Mouse (Mus musculus) right cerebral cortex, postnatal 14 days (tissue): Measurements from ENCODE around the gene Nr3c2.

Source experiments
- DNase-seq: peaks from one replicate; pipeline ENCODE4 v3.0.0; 2022

Gene Nr3c2

DNA sequence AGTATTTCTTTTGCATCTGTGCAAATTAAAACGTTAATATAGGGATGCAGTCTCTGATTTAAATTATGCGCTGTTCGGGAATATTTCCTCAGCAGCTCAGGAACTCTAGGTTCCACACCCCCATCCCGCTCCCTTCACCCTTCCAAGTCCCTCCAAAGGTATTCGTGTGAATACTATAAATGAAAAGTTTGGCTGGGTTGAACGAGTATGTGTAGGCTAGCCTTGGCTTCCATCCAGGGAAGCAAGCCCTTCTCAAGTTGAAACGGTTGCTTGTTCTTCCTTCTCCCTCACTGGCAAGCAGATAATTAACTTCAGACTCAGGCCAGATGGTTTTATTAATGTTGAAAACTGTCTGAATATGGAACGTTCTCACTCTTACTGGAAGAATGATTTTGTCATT is 186.8 kb downstream of the Nr3c2 start:
- DNase-seq: peak; percentile 7

DNA sequence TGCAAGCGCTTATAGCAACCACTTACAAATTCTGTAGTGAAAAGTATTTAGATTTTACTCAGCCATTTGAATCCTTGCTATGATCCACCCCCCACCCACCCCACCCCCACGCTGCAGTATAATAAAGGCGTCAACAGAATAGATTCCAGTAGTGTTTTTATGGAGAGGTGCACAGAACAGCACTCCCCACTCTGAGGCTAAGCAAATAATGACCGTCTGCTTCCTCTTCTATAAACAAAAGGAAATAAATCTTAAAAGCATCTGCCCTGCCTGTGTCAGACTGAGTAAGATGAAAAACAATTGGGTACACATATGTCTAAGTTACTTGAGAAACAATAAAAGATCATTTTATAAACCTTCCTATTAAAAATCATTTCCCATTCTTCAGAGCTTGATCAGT is 197.5 kb downstream of the Nr3c2 start:
- DNase-seq: no peak

DNA sequence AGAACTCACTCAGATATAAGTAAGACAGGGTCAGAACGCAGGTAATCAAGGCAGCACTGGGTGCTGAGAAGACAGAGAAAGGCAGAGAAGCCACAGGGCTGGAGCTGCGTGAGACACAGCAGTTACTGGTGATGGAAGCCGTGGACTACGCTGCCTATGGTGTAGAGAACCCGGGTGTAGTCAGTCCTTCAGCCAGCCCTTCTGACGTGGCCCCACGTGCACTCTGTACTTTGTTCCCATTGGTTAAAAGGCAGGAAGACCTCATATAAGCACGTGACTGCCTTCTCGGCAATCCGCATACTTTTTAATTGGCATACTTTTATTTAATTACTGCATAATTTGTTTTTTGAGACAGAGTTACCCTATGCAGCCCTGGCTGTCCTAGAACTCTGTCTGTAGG is 198.9 kb downstream of the Nr3c2 start:
- DNase-seq: no peak

DNA sequence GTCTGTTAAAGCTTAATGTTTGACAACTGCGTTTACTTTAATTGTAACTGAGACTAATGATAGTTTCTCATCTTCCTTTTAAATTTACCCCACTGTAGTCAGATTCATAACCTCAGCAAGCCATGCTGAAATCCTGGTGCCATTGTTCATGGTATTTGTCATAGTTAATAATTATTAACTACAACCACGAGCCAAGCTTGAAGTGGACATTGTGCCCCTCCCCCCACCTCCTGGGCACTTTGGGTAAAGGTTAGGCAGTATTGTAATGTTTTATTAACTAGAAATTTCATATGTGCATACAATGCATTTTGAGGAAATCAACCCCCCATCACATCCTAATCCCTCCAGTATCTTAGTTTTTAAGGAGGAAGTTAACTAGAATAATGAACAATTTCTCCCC is 201.1 kb downstream of the Nr3c2 start:
- DNase-seq: no peak

DNA sequence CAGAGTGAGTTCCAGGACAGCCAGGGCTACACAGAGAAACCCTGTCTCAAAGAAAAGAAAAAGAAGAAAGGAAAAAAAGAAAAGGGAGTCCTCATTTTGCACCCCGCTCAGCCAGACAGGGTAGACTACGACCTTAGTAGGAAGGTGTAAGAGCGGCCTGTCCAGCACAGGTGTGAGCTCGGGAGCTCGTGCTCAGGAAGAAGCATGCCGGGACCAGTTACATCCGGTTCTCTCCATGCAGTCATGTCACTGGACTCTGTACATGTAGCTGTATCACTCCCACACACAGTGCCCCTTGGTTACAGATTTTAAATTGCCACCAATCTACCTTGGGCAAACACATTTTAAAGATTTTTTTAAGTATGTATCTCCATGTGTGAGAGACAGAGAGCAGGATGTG is 203.6 kb downstream of the Nr3c2 start:
- no peak for DNase-seq

DNA sequence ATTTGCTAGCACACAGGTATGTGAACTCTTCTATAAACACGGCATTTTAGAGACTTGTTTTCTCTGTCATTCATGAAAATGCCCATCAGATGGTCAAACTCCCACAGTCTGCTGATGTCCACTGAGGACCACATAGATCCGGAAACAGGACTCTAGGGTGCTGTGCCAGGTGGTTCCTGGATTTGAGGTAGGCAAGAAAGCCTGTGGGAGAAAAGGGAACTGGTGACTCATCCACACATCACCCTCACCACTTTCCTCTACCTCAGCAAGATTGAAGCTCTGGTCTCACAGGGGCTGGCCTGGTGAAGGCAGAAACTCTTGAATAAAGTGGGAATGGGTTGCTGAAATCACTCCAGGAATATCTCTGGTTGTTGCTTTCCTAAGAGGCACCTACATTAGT is 213.5 kb downstream of the Nr3c2 start:
- DNase-seq: no peak

DNA sequence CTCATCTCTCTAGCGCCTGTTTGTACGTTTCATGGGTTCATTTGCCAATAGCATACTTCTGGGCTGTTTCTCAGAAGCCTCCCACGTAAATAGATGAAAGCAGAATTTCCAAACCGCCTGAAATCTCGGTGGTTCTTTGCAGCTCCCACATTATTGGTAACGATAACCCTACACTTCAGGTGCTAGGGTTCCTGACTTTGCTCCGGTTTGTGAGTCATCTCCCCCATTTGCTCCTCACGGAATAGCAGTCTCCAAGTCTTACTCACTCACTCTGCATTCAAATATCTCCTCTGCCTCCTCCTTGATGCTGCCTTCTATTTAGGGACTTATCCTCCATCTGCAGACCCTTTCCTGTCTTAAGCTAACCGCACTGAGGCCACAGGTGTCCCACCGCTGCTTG is 215.5 kb downstream of the Nr3c2 start:
- DNase-seq: no peak

DNA sequence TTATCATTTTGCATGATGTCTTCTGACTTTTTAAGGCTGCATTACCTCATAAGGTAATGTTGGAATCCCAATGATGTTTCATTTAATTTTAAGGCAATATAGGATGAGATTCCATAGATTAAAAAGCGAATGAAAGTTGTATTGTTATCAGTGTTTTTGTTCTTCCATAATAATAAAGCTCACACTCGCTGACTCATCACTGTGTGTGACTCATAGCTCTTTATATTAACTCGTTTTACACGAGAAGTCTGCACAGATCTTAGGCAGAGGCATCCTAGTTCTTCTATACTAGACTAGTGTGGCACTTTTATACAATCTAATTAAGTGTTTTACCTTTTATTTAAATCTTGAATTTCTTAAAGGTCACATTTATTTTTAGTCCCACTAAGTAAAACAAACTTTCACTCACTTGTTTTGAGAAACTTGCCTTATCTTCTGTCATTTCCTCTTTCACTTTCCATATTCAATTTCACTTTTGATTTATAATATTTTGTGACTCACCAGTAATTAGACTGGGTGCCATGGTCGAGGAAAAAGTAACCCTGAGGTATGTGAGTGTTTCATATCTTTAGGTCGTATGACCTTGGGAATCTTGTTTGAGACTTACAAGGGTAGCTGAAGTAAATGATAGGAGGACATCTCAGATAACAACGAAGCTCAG is 217.3 kb downstream of the Nr3c2 start:
- no peak for DNase-seq

DNA sequence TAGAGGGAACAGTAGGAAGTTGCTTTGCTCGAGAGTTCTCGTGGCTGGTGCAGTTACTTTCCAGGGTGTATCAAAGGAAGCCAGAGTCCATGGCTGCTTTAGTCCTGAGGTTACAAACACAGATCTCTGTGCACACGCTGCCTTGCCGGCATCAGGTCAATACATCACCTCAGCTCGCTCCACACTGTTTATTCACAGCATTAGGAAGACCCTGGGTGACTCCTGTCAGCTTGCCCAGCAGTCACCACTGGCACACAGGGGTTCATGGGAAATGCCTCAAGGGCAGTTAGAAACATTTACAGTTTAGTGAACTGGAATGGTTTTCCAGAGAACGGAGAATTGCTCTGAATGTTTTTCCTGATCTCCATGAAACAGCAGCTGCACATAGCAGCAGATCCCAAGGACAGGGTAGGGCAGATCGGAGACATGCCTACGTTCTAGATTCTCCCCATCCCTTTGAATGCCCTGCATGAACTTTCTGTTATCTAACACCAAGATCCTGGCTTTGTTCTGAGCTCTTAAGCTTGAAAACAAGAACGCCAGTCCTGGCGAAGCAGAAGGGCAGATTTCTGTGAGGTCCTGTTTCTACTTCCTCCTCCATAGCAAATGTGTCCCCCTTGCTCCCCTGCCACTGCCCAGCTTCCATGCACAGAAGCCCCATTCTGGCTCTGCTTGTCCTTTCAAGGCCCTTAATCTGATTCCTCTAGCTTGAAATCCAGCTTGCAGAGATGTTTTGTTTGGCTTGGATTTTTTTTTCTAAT is 221.7 kb downstream of the Nr3c2 start:
- no peak for DNase-seq

DNA sequence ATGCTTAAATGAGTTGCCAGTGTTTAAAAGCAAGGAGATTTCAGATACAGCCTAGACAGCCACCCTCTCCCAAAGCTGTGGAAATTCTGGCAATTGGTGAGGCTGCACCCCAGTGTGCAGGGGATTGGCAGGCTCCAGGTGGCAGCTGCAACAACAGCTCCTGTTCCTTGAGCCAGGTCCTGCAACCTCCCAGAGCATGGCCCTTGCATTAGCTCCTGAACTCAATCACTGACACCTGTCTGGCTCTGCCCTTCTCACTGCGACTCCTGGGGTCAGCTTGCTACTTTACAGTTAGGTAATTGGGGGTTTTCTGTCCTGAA is 222.3 kb downstream of the Nr3c2 start:
- no peak for DNase-seq

DNA sequence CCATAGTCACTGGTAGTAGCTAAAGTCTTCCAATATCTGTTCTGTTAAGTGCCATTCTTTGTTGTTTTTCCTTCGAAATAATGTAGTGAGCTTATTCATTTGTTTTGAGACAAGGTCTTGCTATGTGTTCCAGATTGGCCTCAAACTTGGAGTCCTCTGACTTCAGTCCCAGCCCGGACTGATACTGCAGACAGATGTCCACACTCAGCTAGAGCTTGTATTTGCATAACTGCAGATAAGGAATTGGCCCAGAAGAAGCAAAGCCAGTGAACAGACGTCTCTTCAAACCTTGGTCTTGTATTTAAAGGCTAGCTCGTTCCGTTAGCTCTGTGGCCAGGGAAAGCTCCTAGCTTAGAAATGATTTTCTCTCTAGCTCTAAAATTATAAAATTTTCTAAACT is 223.1 kb downstream of the Nr3c2 start:
- DNase-seq: no peak

DNA sequence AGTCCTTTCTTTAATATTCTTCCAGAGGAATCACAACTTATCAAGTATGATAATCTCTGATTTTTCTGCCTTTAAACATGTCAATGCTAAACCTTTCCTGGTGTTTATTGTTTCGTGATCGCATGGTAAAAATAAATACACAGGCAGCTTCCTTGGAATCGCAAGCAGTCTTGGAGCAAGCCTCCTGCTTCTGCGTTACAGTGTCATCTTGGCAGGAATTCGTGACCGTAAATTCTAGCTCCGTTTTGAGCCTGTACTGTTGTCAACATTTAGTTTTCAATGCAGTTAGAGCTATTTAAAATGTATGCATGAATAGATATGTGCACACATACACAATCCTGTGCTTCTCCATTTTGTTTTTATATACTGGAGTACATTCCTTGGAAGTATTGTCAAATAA is 226.5 kb downstream of the Nr3c2 start:
- DNase-seq: no peak

DNA sequence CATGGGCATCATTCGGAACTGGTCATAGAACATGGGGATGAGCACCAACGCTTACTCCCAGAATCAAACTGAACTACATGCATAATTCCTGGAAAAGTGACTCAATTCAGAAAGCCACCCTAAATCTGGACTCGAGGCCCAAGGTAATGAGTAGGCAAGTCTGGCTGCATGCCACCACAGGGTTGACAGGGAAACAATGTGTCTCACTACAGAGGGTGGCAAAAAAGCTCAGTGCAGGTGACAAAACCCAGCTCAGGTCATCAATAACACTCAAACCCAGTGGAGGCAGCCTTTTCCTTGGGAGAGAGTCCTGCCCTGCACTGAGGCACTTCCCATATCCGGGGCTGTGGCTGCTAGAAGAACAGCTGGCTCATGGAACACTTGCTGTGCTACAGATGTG is 228.8 kb downstream of the Nr3c2 start:
- no peak for DNase-seq

DNA sequence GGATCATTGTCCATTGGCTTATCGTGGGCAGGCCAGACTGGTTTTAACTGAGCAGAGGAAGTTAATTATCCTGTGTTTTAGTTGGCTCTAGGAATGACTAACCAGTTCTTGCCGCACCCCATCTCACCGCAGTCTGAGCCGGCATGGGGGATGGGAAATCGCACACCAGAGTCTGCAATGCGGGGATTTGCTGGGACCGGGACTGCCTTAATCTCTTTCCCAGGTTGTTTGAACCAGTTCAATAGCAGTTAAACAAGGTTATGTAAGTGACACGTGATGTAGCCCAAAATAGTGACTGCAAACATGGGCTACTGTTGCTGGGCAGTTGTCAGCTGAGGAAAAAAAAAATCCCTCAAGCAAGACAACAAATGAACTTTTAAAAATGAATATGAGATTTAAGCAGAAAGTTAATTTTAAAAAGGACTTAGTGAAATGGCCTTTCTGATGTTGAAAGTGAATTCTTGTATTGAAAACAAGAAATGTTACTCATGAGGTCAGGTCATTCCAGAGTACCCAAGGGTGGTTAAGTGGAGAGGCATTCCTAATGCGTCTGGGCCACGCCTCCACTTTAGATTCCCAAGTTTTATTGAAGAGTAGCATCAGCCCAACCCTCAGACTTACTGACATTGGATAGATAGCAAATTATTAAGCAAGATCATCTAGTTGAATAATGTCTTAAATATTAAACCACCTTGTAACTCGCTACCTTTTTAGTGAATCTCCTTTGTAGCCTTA is 233.8 kb downstream of the Nr3c2 start:
- DNase-seq: peak; percentile 18

DNA sequence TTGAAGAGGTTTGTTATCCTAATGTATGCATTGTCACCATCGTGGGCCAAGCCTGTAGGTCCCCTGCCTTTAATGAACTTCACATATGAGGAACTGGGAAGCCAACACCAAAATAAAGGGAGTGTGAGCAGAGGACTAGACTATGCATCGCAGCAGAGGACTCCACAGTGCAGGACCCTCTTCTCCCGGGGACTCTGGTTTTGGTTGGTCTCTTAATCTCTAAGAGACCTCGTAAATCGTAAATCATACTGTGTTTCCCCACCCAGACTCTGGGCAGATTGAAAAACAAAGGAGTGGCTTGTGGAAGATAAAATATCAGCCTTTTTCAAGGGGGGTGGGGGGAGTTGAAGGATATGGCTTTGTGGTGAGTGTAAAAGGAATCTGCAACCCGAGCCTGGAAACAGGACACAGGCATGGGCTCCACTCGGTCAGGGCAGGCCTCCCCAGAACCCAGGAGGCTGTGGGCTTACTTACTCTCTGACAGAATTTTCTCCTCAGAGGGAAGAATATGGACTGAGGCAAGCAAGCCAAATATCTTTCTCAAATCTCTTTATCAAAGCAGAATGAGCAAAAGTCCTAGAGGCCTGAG is 234.6 kb downstream of the Nr3c2 start:
- DNase-seq: no peak

DNA sequence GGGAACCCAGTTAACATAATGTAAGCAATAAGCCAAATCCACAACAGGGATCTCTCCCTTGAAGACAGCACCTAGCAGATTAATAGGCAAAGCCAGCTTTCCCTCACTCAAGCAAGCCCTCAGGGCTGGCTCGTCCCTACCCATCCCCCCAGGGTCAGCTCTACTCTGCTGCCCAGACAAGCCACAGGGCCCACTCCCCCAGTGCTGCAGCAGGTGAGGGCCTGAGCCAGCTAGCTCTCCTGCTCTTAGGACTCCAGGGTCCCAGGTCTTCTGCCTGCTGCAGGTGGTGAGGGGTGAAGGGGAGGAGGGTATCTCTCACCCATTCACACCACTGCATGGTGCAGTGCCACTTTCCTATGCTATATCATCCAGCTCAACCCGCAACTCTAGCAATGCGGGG is 246.0 kb downstream of the Nr3c2 start:
- no peak for DNase-seq

DNA sequence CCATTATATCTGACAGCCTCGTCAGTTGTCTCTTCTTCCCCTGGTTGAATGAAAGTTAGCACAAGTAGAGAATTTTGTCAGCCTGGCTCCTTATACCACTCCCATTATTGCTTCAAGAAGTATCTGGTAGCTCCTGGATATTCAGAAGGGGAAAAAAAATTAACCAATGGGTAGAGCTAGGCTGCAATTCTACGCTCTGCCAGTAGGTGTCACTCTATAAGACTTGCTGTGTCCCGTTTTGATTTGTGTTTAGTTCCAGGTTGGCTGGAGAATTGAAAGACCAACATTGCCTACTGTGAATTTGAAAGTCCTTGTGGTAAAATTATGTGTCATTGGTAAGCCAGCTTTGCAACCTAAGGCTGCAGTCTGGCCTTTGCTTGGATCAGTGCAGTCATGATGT is 255.3 kb downstream of the Nr3c2 start:
- DNase-seq: no peak

DNA sequence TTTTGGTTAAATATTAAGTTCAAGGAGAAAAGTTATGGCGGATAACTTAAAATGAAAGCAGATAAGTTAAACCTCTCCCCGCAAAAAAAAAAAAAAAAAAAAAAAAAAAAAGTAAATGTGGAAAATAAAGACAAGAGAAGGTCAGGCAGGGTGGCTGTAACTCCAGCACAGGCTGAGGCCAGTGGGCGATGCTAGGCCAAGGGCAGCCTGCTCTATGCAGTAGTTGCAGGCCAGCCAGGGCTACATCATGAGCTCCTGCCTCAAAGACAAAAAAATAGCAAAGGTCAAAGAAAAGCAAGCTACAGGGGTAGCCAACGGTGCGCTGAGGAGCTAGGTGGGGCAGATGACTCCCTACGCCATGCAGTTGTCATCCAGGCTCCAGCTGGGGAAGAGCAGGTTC is 270.1 kb downstream of the Nr3c2 start:
- no peak for DNase-seq

DNA sequence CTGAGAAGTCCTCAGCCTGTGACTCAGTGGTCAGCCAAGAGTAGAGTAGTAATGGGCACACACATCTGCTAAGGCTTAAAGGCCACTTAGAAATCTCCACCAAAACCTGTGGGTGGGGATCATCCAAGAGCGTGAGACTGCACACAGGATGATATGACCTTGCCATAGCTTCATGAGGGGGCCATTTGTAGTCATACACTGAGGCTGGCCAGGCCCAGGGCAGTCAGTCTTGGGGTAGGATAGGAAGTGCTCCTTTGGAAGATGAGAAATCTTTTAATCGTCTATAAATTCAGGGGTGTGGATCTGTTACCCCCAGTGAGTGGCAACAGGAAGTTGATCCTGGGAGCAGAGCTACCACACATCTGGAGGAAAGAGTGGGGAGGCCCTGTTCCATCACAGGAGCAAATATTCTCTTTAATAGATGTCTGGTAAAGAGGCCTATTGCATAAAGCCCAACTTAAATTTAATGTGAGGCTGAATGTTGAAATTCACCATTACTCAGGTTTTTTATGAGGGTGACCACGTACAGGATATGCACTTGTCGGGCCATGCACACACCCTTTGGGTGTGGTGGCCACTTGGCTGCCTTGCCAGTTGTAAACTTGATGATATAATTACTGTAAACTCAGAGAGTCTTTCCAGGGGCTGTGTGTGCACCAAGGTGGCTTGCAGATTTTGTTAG is 270.7 kb downstream of the Nr3c2 start:
- DNase-seq: no peak

DNA sequence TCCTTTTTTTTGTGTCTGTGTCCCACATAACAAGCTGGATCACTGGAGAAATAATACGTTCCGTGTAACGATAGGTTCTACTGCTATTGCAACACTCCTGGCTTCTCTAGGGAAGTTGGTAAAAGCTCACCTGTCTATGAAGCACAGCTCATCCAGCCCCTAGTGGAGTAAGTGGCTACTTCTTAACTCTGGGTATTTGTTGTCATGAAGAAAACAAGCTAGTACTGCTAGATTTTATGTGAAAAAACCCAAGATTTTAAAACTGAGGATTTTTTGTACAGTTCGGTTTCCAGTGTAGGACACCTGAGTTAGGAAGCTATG is 271.2 kb downstream of the Nr3c2 start:
- no peak for DNase-seq

DNA sequence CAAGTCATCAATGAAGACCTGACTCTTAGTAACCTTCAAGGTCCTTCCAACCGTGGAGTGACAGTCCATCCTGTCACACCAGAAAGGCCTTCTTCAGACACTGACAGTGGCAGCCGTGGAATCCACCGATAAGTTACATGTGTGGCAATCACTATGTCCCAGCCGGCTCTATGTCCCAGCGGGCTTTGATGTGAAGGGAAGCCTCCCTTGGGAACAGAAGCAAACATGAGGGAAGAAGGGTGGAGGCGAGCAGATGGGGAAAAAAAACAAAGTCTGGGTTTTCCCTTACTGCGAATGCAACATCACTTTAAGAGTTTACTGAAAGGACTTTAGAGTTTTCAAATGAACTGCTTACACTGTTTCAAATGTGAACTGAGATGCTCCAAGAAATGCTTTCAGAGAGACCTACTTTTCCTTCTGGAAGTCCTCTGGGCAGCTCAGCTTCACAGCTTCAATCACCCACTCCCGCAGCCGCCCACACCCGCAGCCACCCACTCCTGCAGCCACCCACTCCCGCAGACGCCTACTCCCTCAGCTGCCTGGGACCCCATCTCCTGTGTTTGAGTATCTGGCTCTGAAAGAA is 273.9 kb downstream of the Nr3c2 start:
- DNase-seq: no peak

DNA sequence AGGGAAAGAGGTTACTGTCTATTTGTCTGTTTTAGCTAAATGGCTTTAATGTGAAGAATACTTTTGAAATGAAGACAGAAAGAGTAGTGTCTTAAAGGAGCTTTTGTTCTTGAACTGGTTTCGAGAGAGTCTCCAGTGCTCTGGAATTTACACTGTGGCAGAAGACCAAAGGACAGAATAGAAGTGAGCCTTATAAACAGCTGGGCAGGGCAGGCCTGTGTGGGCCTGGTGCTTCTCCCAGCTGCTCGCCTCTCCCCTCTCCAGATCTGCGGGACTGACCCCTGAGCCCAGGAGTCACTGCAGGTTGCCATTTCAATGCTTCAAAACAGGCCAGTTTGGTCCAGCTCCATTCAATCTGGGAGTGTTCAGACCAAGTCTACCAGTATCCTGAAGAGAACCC is 274.5 kb downstream of the Nr3c2 start:
- DNase-seq: no peak

DNA sequence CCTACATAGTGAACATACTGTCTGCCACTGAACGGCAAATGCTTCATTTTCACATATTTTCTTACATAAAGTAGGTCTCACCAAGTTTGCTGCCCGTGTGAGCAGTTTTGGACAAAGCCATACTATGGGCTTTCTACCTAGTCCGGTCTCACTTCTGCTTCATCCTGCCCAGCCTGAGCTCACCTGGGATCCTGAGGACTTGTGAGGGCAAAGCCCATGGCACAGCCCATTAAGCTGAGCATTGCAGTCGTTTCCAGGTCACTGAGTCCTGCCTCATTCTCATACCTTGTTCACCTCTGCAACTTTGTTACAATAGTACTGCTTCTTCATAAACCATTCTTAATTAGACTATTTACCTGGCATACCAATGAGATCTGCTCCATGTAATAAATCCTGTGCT is 276.2 kb downstream of the Nr3c2 start:
- no peak for DNase-seq
